Mouse (Mus musculus): ENCODE results near the gene Clmp.

Clmp gene

GRCm38 (mm10) chr9:40685801-40686420 is at the start of gene Clmp:
TSS of gene Clmp (plus strand) at chr9:40685962.
- no peak for DNase-seq (ENCODE audit: low read depth)

- peak; percentile 75 for DNase-seq (ENCODE audit: low read depth)
Observed at GRCm38 (mm10) chr9:40636054-40636453, 49.7 kb upstream of the Clmp start.

- DNase-seq (ENCODE audit: low read depth), result no peak
Observed at GRCm38 (mm10) chr9:40637705-40638393, 47.9 kb upstream of the Clmp start.

- DNase-seq (ENCODE audit: low read depth), result peak; percentile 50
Observed at GRCm38 (mm10) chr9:40638394-40639049, 47.2 kb upstream of the Clmp start.

- DNase-seq (ENCODE audit: low read depth), result no peak
Observed at GRCm38 (mm10) chr9:40639536-40640187, 46.1 kb upstream of the Clmp start.

GRCm38 (mm10) chr9:40641318-40641717 is 44.4 kb upstream of the Clmp start:
- no peak for DNase-seq (ENCODE audit: low read depth)

GRCm38 (mm10) chr9:40642470-40643220 is 43.1 kb upstream of the Clmp start:
- DNase-seq (ENCODE audit: low read depth), result no peak

- no peak for DNase-seq (ENCODE audit: low read depth)
Observed at GRCm38 (mm10) chr9:40649444-40649843, 36.3 kb upstream of the Clmp start.

GRCm38 (mm10) chr9:40649983-40650382 is 35.8 kb upstream of the Clmp start:
- no peak for DNase-seq (ENCODE audit: low read depth)

GRCm38 (mm10) chr9:40651239-40651859 is 34.4 kb upstream of the Clmp start:
- DNase-seq (ENCODE audit: low read depth), result no peak

- no peak for DNase-seq (ENCODE audit: low read depth)
Observed at GRCm38 (mm10) chr9:40652757-40653156, 33.0 kb upstream of the Clmp start.

- no peak for DNase-seq (ENCODE audit: low read depth)
Observed at GRCm38 (mm10) chr9:40666190-40666803, 19.5 kb upstream of the Clmp start.

- DNase-seq (ENCODE audit: low read depth), result no peak
Observed at GRCm38 (mm10) chr9:40670313-40670712, 15.4 kb upstream of the Clmp start, which contains the start of gene Gm21915. TSS of gene Gm21915 (plus strand) at chr9:40670613.

- no peak for DNase-seq (ENCODE audit: low read depth)
Observed at GRCm38 (mm10) chr9:40671323-40671930, 14.3 kb upstream of the Clmp start.

- no peak for DNase-seq (ENCODE audit: low read depth)
Observed at GRCm38 (mm10) chr9:40675203-40675958, 10.4 kb upstream of the Clmp start.

- no peak for DNase-seq (ENCODE audit: low read depth)
Observed at GRCm38 (mm10) chr9:40678653-40679052, 7.1 kb upstream of the Clmp start.

GRCm38 (mm10) chr9:40686421-40686899 is 698 bp downstream of the Clmp start:
- no peak for DNase-seq (ENCODE audit: low read depth)

GRCm38 (mm10) chr9:40687053-40687452 is 1.3 kb downstream of the Clmp start:
- no peak for DNase-seq (ENCODE audit: low read depth)

- DNase-seq (ENCODE audit: low read depth), result no peak
Observed at GRCm38 (mm10) chr9:40687553-40687952, 1.8 kb downstream of the Clmp start.

- DNase-seq (ENCODE audit: low read depth), result no peak
Observed at GRCm38 (mm10) chr9:40690511-40690910, 4.7 kb downstream of the Clmp start.
